Mouse (Mus musculus) neutrophil, adult 83 days (primary cell): ENCODE results near the gene Rab2b. TPM values are rescaled to one million over a fixed set of nuclear protein-coding genes. Genes with fewer than 3 reads are reported as not detected.

Source experiments
- total RNA-seq, 2 experiments: library from RNA; stranded (reverse); gene quantifications; one replicate each; pipeline ENCODE4 v1.2.4; 2023

Gene Rab2b
- total RNA-seq: 1 to 10 TPM; 2.8 to 3.2 TPM

DNA sequence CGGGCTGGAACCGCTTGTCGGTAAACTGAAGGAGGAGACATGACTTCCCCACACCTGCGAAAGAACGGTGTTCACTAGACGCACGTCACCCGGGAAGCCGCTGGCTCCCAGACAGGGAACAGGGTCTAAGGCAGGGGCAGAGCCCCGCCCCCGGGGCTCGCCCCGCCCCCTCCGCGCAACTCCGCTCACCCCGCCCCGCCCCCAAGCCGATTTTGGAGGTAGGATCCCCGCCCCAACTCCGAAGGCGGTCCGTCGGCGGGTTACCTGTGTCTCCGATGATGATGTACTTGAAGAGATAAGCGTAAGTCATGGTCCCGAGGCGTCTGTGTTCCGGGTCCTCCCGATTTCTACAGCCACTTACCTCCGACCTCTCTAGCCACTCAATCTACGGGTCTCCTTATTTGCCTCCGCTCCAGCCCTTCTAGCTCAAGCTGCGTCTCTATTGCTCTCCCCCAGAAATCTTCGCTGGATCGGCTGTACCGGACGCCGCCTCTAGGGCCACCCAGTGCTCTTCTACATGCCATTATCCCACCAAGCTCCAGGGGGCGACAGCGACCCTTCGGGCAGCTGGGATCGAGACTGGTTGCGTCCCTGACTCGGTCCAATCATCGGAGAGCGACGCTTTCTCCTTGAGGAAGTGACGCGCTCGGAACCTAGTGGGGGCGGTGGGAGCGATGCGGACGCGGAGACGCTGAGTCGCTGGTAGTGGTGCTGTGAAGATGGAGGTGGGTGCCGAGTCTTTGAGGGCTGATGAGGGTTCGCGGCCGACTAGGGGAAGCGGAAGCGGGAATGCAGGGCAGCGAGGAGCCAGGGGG lies at the start of gene Rab2b, which contains the start of gene Tox4:
Rab2b (minus strand) TSS at position 614 of the 815 bp plus-strand sequence.
Tox4 (plus strand) TSS at position 215 of the 815 bp plus-strand sequence.

DNA sequence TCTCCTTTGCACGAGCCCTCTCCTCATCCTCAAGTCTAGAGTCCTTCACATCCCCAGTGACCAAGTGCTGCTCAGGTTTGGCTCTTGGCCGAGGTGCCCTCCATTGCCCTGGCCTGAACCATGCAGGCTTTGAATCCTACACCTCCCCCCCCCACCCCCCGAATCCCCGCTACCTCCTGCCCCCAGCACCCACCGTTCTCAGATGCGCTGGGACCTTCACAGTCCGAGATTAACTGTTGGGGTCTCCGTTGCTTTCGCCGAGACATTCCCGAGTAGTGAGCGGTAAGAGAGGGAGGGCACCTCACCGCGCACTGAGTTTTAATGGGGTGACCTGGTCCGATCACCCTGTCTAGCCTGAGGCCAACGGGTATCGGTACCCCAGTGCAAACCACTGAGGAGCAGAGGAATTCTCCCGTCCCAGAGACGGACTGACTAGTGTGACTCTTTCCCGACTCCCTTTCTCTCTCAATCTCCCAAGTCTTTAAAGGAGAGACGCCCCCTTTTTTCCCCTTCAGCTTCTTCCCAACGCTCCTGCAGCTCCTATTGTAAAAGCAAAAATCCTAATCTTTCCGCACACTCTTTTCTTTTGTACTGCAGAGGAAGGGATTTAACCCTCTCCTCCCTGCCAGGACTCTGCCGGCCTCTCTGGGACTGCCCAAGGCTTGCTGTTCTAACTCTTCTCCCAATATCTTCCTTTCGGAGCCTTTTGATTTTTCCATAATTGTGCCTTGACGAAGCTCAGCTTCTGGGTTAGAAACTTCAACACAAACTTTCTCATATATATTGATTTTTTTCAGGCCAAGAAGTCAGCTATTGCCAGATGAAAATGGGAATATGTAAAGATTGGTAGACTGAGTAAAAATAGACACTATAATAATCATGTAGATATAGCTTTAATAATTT lies 48.8 kb upstream of the Rab2b start, which contains the start of gene Sall2:
Sall2 (minus strand) TSS at position 853 of the 903 bp plus-strand sequence.

DNA sequence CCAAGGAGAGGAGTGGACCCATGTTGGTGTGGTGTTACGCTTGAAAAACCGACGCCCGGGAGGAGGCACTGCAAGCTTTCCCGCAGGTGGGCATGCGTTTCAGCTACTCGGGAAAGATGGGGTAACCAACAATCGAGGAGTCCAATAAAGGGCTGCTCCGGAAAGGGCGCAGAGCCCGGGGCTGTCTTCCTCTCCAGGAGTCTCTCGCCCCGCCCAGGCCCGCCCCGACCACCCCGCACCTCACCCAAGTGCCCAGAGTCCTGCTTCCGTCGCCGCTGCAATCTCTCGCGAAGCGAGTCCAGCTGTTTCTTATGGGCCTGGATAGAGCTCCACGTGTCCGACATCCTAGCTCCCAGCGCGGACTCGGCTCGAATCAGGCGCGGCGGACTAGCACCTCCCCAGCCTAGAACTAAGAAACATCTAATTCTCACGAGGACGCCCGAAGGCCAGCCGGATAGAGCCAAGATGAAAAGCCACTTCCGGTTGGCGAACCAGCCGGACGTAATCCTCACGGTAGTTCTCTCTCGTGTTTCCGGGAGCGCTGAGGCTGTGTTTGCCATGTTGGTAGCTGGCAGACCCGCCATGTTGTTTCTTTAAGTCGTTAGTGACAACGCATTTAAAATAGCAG lies 25.4 kb upstream of the Rab2b start, which contains the start of gene Mettl3:
Mettl3 (minus strand) TSS at position 485 of the 628 bp plus-strand sequence.

DNA sequence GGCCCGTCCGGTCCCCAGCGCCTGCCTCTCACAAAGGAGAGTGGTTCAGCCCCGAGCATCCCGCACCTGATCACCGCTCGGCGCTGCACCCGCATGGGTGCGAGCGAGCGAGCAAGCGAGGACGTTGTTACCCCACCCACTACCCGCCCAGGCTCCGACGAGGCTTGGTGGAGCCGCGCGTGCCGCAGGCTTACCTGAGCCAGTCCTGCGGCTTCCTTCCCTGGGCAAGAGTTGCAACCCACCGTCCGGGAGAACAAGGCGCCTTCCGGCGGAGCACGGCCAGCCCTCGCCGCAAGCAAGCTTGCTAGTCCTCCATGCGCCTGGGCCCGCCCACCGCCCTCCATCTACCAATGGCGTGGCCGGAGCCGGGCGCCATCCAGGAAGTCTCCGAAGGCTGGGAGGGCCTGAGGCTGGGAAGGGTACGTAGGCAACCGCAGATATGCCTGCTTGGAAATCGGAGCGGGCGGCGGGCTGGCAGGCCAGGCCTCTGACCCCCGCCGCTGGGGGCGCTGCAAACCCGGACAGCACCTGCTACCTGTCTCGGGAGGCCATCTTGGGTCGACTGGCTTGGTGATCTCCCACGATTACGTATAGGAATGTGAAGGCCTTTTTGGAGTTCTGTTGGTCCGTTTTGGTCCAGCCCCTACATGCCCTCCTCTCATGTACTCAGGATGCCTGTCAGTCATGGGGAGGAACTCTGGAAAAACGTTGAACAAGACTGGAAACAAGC lies 21.7 kb downstream of the Rab2b start, which contains the start of gene Chd8:
Chd8 (minus strand) TSS at position 297 of the 730 bp plus-strand sequence.

Other genes starting within 250 kb of the Rab2b start
- gene Olfr221, start 237.1 kb downstream of the Rab2b start, total RNA-seq: not detected
- 100 to 1,000 TPM; 225 to 228 TPM for gene Hnrnpc, start 175.5 kb downstream of the Rab2b start, total RNA-seq
- 1 to 10 TPM in 1 of 2 experiments, under 1 TPM in 1; 0.42 to 2.3 TPM for gene Rpgrip1, start 168.8 kb downstream of the Rab2b start, total RNA-seq
- gene Supt16, start 82.1 kb downstream of the Rab2b start, total RNA-seq: 10 to 100 TPM; 62.9 to 63.8 TPM
- gene Chd8, start 21.8 kb downstream of the Rab2b start, total RNA-seq: 100 to 1,000 TPM in 1 of 2 experiments, 10 to 100 TPM in 1; 89.4 to 100 TPM
- 100 to 1,000 TPM in 1 of 2 experiments, 10 to 100 TPM in 1; 93.9 to 102 TPM for gene Tox4, start 399 bp downstream of the Rab2b start, total RNA-seq
- 10 to 100 TPM; 21.7 to 23.5 TPM for gene Mettl3, start 25.6 kb upstream of the Rab2b start, total RNA-seq
- under 1 TPM; 0.57 to 0.68 TPM for gene Sall2, start 49.2 kb upstream of the Rab2b start, total RNA-seq
- gene Olfr1513, start 76.9 kb upstream of the Rab2b start, total RNA-seq: not detected
- gene Olfr1512, start 99.6 kb upstream of the Rab2b start, total RNA-seq: not detected
- gene Olfr1511, start 117.8 kb upstream of the Rab2b start, total RNA-seq: not detected
- not detected for gene Olfr1510, start 134.8 kb upstream of the Rab2b start, total RNA-seq
- not detected for gene Olfr1509, start 163.4 kb upstream of the Rab2b start, total RNA-seq
- not detected for gene Olfr1508, start 187.9 kb upstream of the Rab2b start, total RNA-seq
- gene Olfr1507, start 216.2 kb upstream of the Rab2b start, total RNA-seq: not detected